Mouse (Mus musculus) ES-E14 (cell line): ENCODE results near the gene Eif4g3. TPM values are rescaled to one million over a fixed set of nuclear protein-coding genes. Genes with fewer than 3 reads are reported as not detected.

Source experiments
- DNase-seq: peaks from one replicate; pipeline ENCODE4 v3.0.0-alpha.2; 2013; ENCODE audit warnings: low read depth, low spot score
- H3K27ac ChIP-seq: 2 replicates; pipeline ENCODE4 v1.5.1; 2012; ENCODE audit warnings: low read depth, mild to moderate bottlenecking, low read length, moderate library complexity, mixed read lengths; ENCODE audit not compliant: poor library complexity, insufficient read depth, severe bottlenecking
- H3K36me3 ChIP-seq: 2 replicates; pipeline ENCODE4 v1.6.1; 2012; ENCODE audit warnings: mild to moderate bottlenecking, low read length, moderate library complexity, mixed read lengths; ENCODE audit not compliant: control insufficient read depth, poor library complexity, insufficient read depth, severe bottlenecking
- H3K4me1 ChIP-seq, 2 experiments: fragments of 150-350 bp in 1 of 2; sonication (generic) in 1 of 2; 2 replicates each; pipeline ENCODE4 v1.6.1; 2012; ENCODE audit warnings: low read length in 2 of 2, mild to moderate bottlenecking in 1 of 2, mixed read lengths in 1 of 2; ENCODE audit not compliant: control insufficient read depth in 2 of 2, insufficient read depth in 2 of 2, poor library complexity in 1 of 2
- H3K4me3 ChIP-seq, 2 experiments: fragments of 150-350 bp in 1 of 2; sonication (generic) in 1 of 2; 2 replicates each; pipeline ENCODE4 v1.5.1; 2012; ENCODE audit warnings: low read length in 2 of 2, low read depth in 1 of 2, mild to moderate bottlenecking in 1 of 2, mixed read lengths in 1 of 2; ENCODE audit not compliant: insufficient read depth in 1 of 2, poor library complexity in 1 of 2, severe bottlenecking in 1 of 2
- H3K9ac ChIP-seq: 2 replicates; pipeline ENCODE4 v1.6.1; 2012; ENCODE audit warnings: low read depth, mild to moderate bottlenecking, low read length, mixed read lengths; ENCODE audit not compliant: poor library complexity, insufficient read depth, severe bottlenecking
- H3K9me3 ChIP-seq: fragments of 150-350 bp; sonication (generic); 2 replicates; pipeline ENCODE4 v1.6.1; 2012; ENCODE audit warnings: low read depth, mild to moderate bottlenecking, low read length; ENCODE audit not compliant: control insufficient read depth, insufficient read depth
- CHD2 ChIP-seq: IDR thresholded peaks from 2 replicates; pipeline ENCODE4 v1.6.1; 2014; ENCODE audit warnings: mild to moderate bottlenecking, low read depth, low read length, inconsistent platforms
- HCFC1 ChIP-seq: IDR thresholded peaks from 2 replicates; pipeline ENCODE4 v1.6.1; 2012; ENCODE audit warnings: low read length, inconsistent platforms, borderline replicate concordance; ENCODE audit not compliant: insufficient read depth
- MAFK ChIP-seq: IDR thresholded peaks from 2 replicates; pipeline ENCODE4 v1.6.1; 2014; ENCODE audit warnings: mild to moderate bottlenecking, low read depth, low read length, inconsistent platforms; ENCODE audit not compliant: insufficient read depth
- ZC3H11A ChIP-seq: IDR thresholded peaks from 2 replicates; pipeline ENCODE4 v1.6.1; 2012; ENCODE audit warnings: low read depth, mild to moderate bottlenecking, inconsistent platforms, low read length, borderline replicate concordance
- ZNF384 ChIP-seq: IDR thresholded peaks from 2 replicates; pipeline ENCODE4 v1.6.1; 2012; ENCODE audit warnings: low read depth, low read length, inconsistent platforms
- in situ Hi-C, 2 experiments: fragments of 600-800 bp; cut with MboI; formaldehyde crosslinking; loops; one replicate each; pipeline ENCODE4 v1.15.1; 2025; ENCODE audit warnings: low sequenced_read_pairs in 2 of 2, inconsistent platforms in 1 of 2; ENCODE audit not compliant: unreplicated experiment in 2 of 2
- total RNA-seq: library from RNA; depleted of rRNA; stranded (reverse); fragments of 300-350 nt; gene quantifications from 2 replicates; pipeline ENCODE4 v1.2.3, GENCODE M21; 2012

Gene Eif4g3
- total RNA-seq, 1 experiment = 18.7 TPM

DNA sequence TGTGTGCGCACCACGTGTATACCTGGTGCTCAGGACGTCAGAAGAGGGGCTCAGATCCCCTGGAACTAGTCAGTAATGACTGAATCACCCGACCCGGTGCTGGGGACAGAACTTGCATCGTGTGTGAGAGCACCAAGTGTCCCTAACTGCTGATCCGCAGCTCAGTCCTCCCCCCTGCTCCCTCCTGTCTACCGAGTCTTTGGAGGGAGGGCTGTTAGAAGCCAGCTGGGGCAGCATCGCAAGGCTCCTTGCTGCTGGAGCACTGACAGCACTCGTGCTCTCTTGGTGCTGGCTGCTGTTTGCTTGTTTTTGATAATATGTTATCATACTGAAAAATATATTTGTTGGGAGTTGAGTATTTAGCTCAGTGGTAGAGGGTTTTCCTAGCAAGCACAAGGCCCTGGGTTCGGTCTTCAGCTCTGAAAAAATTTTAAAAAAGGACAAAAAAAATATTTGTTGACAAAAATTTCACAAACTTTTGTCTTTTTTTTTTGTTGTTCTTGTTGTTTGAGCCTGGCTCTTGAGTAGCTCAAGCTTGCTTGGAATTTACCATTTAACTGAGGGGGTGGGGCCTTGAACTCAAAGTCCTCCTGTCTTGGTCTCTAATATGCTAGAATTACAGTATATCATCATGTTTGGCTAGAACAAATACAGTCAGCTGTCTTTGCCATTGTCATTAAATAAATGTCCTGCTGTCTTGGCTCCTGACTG lies 72.2 kb downstream of the Eif4g3 start:
- Histone ChIP-seq H3K9me3 (no peaks in the 10 kb centered on the region), H3K27ac (no peak overlapping the region), H3K4me1 (no peaks in the 10 kb centered on the region), H3K36me3 (peaks cover 6% of the 10 kb centered on the region; the same call in 1 of the 2 replicates), H3K9ac (no peak overlapping the region), H3K4me3 (no peak overlapping the region)
- in situ Hi-C loops = no loop called here
- no peak for DNase-seq
- no peak for TF ChIP-seq HCFC1
- TF ChIP-seq ZNF384 = no peak
- TF ChIP-seq CHD2 = no peak
- TF ChIP-seq ZC3H11A = no peak
- TF ChIP-seq MAFK = no peak

GRCm38 (mm10) chr4:138065593-138066169 lies 72.9 kb downstream of the Eif4g3 start:
- Histone ChIP-seq H3K4me3 (no peak overlapping the region), H3K4me1 (no peaks in the 10 kb centered on the region), H3K36me3 (peaks cover 8% of the 10 kb centered on the region; the same call in 1 of the 2 replicates), H3K27ac (no peak overlapping the region), H3K9me3 (no peaks in the 10 kb centered on the region), H3K9ac (no peak overlapping the region)
- DNase-seq = no peak
- in situ Hi-C loops = no loop called here
- TF ChIP-seq MAFK = no peak
- no peak for TF ChIP-seq CHD2
- TF ChIP-seq ZC3H11A = no peak
- TF ChIP-seq HCFC1 = no peak
- no peak for TF ChIP-seq ZNF384

DNA sequence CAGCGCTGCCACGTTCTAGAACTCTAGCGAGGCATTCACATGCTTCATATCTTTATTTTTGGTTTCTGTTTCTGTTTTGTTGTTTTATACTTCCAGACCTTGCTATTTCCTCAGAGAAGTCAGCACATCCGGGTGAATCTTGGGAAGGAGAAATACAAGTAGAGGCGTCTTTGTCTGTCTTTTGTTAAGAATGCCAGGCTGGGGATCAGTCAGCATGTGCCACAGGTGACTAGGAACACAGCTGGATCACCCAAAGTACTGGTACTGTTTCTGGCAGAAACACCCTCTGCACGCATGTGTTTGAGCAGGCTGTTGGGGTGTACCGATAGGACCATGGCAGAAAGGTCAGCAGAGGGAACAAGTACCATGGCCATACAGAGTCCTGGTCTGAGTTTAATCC lies 73.6 kb downstream of the Eif4g3 start:
- Histone ChIP-seq H3K36me3 (peaks cover 6% of the 10 kb centered on the region; the same call in 1 of the 2 replicates), H3K9me3 (no peaks in the 10 kb centered on the region), H3K9ac (no peak overlapping the region), H3K27ac (no peak overlapping the region), H3K4me3 (no peak overlapping the region), H3K4me1 (no peaks in the 10 kb centered on the region)
- in situ Hi-C loops = no loop called here
- DNase-seq = no peak
- TF ChIP-seq ZC3H11A = no peak
- TF ChIP-seq CHD2 = no peak
- no peak for TF ChIP-seq ZNF384
- no peak for TF ChIP-seq HCFC1
- TF ChIP-seq MAFK = no peak

- in situ Hi-C loops = no loop called here
- no peak overlapping the region for H3K9ac ChIP-seq
- H3K36me3 ChIP-seq = peaks cover 2% of the 10 kb centered on the region; the same call in 1 of the 2 replicates
- DNase-seq = no peak
- no peak overlapping the region for H3K4me3 ChIP-seq
- H3K9me3 ChIP-seq = no peaks in the 10 kb centered on the region
- no peak for TF ChIP-seq ZNF384
- no peak for TF ChIP-seq ZC3H11A
- TF ChIP-seq MAFK = no peak
- TF ChIP-seq CHD2 = no peak
- TF ChIP-seq HCFC1 = no peak
- no peaks in the 10 kb centered on the region for H3K4me1 ChIP-seq
- no peak overlapping the region for H3K27ac ChIP-seq
Measured at GRCm38 (mm10) chr4:138067858-138068257, 75.0 kb downstream of the Eif4g3 start.
